Mouse (Mus musculus) heart, postnatal 0 days (tissue): ENCODE results near the gene Igf2bp2.

Experiments used
- CTCF ChIP-seq: IDR thresholded peaks from 2 replicates; pipeline ENCODE4 v1.5.1; 2016; ENCODE audit warnings: antibody characterized with exemption, control low read depth, low read depth
- EP300 ChIP-seq: IDR thresholded peaks from 2 replicates; pipeline ENCODE4 v1.6.1; 2016; ENCODE audit warnings: antibody characterized with exemption, low read depth

DNA sequence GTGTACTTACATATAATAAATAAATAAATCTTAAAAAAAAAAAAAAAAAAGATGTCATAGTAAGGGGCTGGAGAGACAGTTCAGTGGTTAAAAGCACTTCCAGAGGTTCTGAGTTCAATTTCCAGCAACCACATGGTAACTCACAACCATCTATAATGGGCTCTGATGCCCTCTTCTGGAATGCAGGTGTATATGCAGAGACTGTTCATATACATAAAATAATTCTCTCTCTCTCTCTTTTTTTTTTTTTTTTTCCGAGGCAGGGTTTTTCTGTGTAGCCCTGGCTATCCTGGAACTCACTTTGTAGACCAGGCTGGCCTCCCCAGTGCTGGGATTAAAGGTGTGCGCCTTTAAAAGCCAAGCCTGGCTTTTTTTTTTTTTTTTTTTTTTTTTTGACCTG lies 34.5 kb downstream of the Igf2bp2 start:
- TF ChIP-seq CTCF (no peak), EP300 (no peak)
